Mouse (Mus musculus): Measurements from ENCODE around the gene Eif4g3. TPM values are rescaled to one million over a fixed set of nuclear protein-coding genes. Genes with fewer than 3 reads are reported as not detected.
"Not testable (repeated sequence)": the region's sequence is repeated elsewhere in the genome, so short reads cannot be mapped to it uniquely, and the experiment has no call there.

Eif4g3 gene
- total RNA-seq, 4 experiments from 2014 or later, result 147 to 156 (median 154) TPM

- DNase-seq (ENCODE audit: low spot score in 2 of 2), result no peak
These were observed 29.9 kb downstream of the Eif4g3 start for GRCm38 (mm10) chr4:138022761-138023160.

DNA sequence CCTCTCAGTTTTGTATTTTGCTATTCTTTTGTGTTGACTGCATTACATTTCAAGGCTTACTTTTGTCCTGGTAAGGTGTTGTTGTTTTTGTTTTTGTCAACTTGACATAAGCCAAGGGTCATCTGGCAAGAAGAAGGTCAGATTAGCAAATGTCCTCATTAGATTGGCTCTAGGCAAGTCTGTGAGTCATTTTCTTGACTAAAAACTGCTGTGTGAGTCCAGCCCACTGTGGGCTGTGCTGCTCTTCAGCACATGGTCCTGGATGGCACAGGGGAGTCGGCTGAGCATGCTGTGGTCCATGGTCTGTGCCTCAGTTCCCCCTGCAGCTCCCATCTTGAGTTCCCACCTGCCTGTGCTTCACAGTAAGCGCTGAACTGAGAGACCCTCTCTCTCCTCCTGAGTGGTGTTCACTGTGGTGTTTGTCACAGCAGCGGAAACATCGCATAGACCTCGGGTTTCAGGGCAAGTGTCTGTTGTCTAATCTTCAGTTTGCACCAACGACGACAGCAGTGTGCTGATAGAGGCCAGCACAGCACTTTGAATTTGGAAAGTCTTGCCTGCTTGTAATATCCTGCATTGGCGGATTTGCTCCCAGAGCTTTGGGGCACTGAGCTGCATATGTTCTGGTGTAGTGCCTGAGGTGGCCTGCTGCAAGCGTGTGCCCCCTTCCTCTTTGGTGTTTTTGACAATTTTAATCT is 30.7 kb downstream of the Eif4g3 start:
- DNase-seq (ENCODE audit: low spot score in 2 of 2), result no peak

- DNase-seq (ENCODE audit: low spot score in 2 of 2), result no peak
These were observed 36.3 kb downstream of the Eif4g3 start for GRCm38 (mm10) chr4:138029168-138029567.

DNA sequence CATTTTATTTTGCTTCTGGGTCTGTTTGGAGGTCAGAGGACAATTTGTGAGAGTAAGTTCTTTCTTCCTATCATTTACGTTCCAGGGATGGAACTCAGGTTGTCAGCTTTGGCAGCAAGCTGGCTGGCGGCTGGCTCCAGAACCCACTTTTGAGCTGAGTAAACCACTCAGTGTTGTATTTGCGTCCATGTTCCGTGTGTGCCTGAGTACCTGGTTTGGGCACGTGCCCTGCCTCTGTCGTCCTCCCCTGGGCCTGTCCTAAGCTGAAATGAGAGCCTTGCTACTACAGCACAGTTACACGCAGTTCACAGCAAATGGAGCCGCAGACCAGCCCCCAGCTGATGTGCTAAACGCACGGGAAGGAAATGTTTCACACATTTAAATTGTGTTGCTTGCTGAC is 39.0 kb downstream of the Eif4g3 start:
- no peak for DNase-seq (ENCODE audit: low spot score in 2 of 2)

- no peak for DNase-seq (ENCODE audit: low spot score in 2 of 2)
These were observed 41.0 kb downstream of the Eif4g3 start for GRCm38 (mm10) chr4:138033871-138034270.

- DNase-seq (ENCODE audit: low spot score in 2 of 2), result no peak
These were observed 42.8 kb downstream of the Eif4g3 start for GRCm38 (mm10) chr4:138035435-138036120.

- DNase-seq (ENCODE audit: low spot score in 2 of 2), result no peak
These were observed 44.3 kb downstream of the Eif4g3 start for GRCm38 (mm10) chr4:138037110-138037509.

GRCm38 (mm10) chr4:138037896-138038295 is 45.1 kb downstream of the Eif4g3 start:
- DNase-seq (ENCODE audit: low spot score in 2 of 2), result no peak

DNA sequence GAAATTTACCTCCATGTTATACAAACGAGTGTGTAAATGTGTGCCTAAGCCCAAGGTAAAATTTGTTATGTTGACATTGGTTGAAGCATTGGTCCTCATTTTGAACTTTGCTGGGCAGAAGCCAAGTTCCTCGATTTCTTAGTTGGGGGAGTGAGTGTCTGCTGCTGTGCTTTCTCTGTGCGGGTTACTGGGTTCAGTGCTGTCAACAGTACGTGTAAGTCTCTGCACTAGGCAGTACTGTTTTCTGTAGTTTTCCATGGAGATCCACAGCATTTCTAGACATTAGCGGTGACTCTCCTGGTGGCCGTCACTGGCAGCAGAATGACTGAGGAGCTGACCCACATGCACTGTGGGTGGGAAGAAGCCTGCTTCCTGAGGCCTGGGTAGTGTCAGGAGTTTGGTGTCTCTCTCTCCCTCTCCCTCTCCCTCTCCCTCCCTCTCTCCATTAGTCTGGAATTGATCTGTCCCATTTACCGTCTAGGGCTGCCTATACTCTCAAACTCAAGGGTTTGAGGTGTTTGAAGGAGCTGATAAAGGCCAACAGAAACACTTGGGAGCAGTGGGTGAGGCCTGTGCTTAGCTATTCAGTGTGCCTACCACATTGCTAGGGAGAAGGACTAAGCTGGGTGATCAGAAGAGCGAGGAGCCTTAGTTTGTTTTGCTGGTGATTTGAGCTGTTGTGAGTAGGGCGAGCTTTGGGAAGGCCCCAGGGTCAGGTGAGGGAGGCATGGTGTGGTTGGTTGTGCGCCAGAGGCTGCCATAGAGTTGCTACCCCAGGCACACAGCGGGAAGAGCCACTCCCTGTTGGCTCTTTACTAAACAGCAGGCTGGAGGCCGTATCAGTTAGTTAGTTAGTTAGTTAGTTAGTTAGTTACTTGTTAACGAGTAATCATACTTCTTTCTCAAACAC is 45.8 kb downstream of the Eif4g3 start:
- DNase-seq (ENCODE audit: low spot score in 2 of 2), result no peak

GRCm38 (mm10) chr4:138039275-138039651 is 46.4 kb downstream of the Eif4g3 start:
- no peak for DNase-seq (ENCODE audit: low spot score in 2 of 2)

GRCm38 (mm10) chr4:138040589-138040988 is 47.8 kb downstream of the Eif4g3 start:
- DNase-seq (ENCODE audit: low spot score in 2 of 2), result no peak

- no peak for DNase-seq (ENCODE audit: low spot score in 2 of 2)
These were observed 48.9 kb downstream of the Eif4g3 start for GRCm38 (mm10) chr4:138041566-138042256.

GRCm38 (mm10) chr4:138042257-138042589 is 49.4 kb downstream of the Eif4g3 start:
- DNase-seq (ENCODE audit: low spot score in 2 of 2), result no peak

DNA sequence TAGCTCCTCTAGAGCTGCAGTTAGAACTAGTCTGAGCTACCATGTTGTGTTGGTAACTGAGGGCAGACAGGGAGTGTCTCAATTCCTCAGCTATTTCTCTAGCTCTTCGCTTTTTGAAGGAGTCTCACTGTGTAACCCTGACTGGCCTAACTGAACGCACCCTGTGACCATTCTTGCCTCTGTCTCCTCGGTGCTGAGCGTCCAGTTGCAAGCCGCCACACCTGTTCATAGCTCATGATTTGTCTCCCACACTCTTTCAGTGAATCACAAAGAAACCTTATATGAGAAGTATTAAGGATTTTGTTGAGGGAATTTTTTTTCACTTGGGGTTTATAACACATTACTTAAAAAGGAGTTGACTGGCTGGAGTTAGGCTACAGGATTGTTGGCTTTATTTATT is 49.8 kb downstream of the Eif4g3 start:
- DNase-seq (ENCODE audit: low spot score in 2 of 2), result no peak

GRCm38 (mm10) chr4:138044841-138045500 is 52.1 kb downstream of the Eif4g3 start:
- no peak for DNase-seq (ENCODE audit: low spot score in 2 of 2)

DNA sequence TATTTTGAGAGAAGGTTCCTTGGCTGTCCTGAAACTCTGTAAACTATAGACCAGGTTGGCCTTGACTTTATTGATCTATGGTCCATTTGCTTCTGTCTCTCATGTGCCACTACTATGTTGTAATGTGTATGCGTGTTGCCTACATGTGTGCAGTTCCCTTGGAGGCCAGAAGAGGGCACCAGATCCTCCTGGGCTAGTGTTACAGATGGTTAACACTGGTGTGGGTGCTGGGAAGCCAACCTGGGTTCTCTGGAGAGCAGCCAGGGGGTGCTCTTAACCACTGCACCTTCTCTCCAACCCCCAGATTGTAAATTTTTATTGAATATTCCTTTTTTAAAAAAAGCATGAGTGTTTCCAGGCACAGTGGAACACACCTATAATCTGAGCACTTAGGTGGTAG is 53.0 kb downstream of the Eif4g3 start:
- DNase-seq (ENCODE audit: low spot score in 2 of 2), result no peak

GRCm38 (mm10) chr4:138046371-138046770 is 53.5 kb downstream of the Eif4g3 start:
- DNase-seq (ENCODE audit: low spot score in 2 of 2), result no peak

DNA sequence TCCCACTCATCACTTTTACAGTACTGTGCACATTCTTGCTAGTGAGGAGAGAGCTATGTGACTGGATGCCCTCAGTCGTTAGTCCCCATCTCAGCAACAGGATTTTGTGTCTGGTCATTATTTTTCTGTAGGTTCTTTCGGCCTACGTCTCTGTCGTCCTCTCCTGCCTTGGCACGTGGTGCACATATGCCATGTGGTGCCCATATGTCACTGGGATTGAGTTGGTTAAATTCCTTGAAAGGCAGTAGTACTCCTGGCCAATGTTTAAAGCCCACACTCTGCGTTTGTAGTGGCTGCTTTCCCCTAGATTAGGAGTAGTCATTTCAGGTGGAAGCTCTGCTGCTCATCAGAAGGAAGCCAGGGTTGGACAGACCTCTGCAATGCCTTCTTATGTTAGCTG is 56.7 kb downstream of the Eif4g3 start:
- DNase-seq (ENCODE audit: low spot score in 2 of 2), result no peak

- no peak for DNase-seq (ENCODE audit: low spot score in 2 of 2)
These were observed 58.7 kb downstream of the Eif4g3 start for GRCm38 (mm10) chr4:138051488-138051887.

GRCm38 (mm10) chr4:138056658-138057057 is 63.8 kb downstream of the Eif4g3 start:
- no peak for DNase-seq (ENCODE audit: low spot score in 2 of 2)

DNA sequence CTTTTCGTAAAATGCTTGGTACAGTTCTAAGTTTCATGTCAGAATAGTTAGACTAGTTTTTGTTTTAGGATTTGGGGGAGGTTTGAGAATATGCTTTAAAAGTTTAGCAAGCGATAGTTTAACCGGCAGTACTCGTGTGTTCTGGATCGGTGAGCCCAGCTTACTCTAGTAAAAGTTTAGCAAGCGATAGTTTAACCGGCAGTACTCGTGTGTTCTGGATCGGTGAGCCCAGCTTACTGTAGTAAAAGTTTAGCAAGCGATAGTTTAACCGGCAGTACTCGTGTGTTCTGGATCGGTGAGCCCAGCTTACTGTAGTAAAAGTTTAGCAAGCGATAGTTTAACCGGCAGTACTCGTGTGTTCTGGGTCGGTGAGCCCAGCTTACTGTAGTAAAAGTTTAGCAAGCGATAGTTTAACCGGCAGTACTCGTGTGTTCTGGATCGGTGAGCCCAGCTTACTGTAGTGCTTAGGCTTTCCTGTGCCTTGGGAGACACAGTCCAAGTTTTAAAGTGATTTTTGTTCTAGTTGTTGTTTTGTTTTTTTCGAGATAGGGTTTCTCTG is 64.5 kb downstream of the Eif4g3 start:
- DNase-seq (ENCODE audit: low spot score in 2 of 2), result not testable (repeated sequence)

Data from left cerebral cortex, adult 8-10 months (tissue).